Mouse (Mus musculus) bone marrow macrophage, adult 2 months (primary cell): ENCODE measurements around the gene Aldh16a1.

Source experiments
- CTCF ChIP-seq: IDR thresholded peaks from 2 replicates; pipeline ENCODE4 v1.5.1; 2012; ENCODE audit warnings: low read depth, mild to moderate bottlenecking, low read length, moderate library complexity
- POLR2A ChIP-seq: IDR thresholded peaks from 2 replicates; pipeline ENCODE4 v1.6.1; 2012; ENCODE audit warnings: mild to moderate bottlenecking, low read depth, low read length, borderline replicate concordance

GRCm38 (mm10) chr7:45134544-45135026 lies 19.8 kb downstream of the Aldh16a1 start:
- no peak for TF ChIP-seq CTCF
- no peak for TF ChIP-seq POLR2A
